Mouse (Mus musculus): ENCODE measurements at regions not wholly inside any gene's neighbourhood (a gene's known extent, or its start where the extent isn't known, plus 50 kb on each side); places are given as distances from the start of the nearest gene placed in this dataset.

- Histone ChIP-seq H3K4me3 (ENCODE audit: low read depth, low read length) (no peak overlapping the region), H3K9me3 (ENCODE audit: control insufficient read depth, low read length) (no peaks in the 10 kb centered on the region), H3K27me3 (ENCODE audit: control insufficient read depth, insufficient read depth, low read length) (no peaks in the 10 kb centered on the region), H3K9ac (ENCODE audit: low read length) (no peak overlapping the region), H3K4me2 (ENCODE audit: low read depth, low read length, severe bottlenecking) (no peak overlapping the region), H3K36me3 (ENCODE audit: control insufficient read depth, insufficient read depth, low read length) (no peaks in the 10 kb centered on the region), H3K27ac (ENCODE audit: low read depth, low read length) (no peak overlapping the region), H3K4me1 (replicated peaks; ENCODE audit: control insufficient read depth, insufficient read depth, low read length) (no peaks in the 10 kb centered on the region)
- DNase-seq (ENCODE audit: low spot score) (no peak), ATAC-seq (replicated peaks; ENCODE audit: low FRiP score) (no peak)
- WGBS = 84% methylated on average over 9 of the region's 9 CpGs
Measured at GRCm38 (mm10) chr7:129810141-129810540, 218.5 kb downstream of the Wdr11 start.

GRCm38 (mm10) chr7:129810565-129810964 lies 218.9 kb downstream of the Wdr11 start:
- ATAC-seq (replicated peaks; ENCODE audit: low FRiP score) = no peak
- Histone ChIP-seq H3K4me1 (replicated peaks; ENCODE audit: control insufficient read depth, insufficient read depth, low read length) (no peaks in the 10 kb centered on the region), H3K4me2 (ENCODE audit: low read depth, low read length, severe bottlenecking) (no peak overlapping the region), H3K27me3 (ENCODE audit: control insufficient read depth, insufficient read depth, low read length) (no peaks in the 10 kb centered on the region), H3K36me3 (ENCODE audit: control insufficient read depth, insufficient read depth, low read length) (no peaks in the 10 kb centered on the region), H3K9me3 (ENCODE audit: control insufficient read depth, low read length) (no peaks in the 10 kb centered on the region), H3K9ac (ENCODE audit: low read length) (no peak overlapping the region), H3K4me3 (ENCODE audit: low read depth, low read length) (no peak overlapping the region), H3K27ac (ENCODE audit: low read depth, low read length) (no peak overlapping the region)
- WGBS = 84% methylated on average over 4 of the region's 4 CpGs
- no peak for DNase-seq (ENCODE audit: low spot score)

- H3K36me3 ChIP-seq (ENCODE audit: control insufficient read depth, insufficient read depth, low read length) = no peaks in the 10 kb centered on the region
- DNase-seq (ENCODE audit: low spot score) = no peak
- H3K9ac ChIP-seq (ENCODE audit: low read length) = no peak overlapping the region
- ATAC-seq (replicated peaks; ENCODE audit: low FRiP score) = no peak
- no peak overlapping the region for H3K27ac ChIP-seq (ENCODE audit: low read depth, low read length)
- 84% methylated on average over 6 of the region's 6 CpGs for WGBS
- no peak overlapping the region for H3K4me3 ChIP-seq (ENCODE audit: low read depth, low read length)
- H3K4me1 ChIP-seq (replicated peaks; ENCODE audit: control insufficient read depth, insufficient read depth, low read length) = no peaks in the 10 kb centered on the region
- no peaks in the 10 kb centered on the region for H3K27me3 ChIP-seq (ENCODE audit: control insufficient read depth, insufficient read depth, low read length)
- H3K4me2 ChIP-seq (ENCODE audit: low read depth, low read length, severe bottlenecking) = no peak overlapping the region
- no peaks in the 10 kb centered on the region for H3K9me3 ChIP-seq (ENCODE audit: control insufficient read depth, low read length)
Measured at GRCm38 (mm10) chr7:129814149-129814860, 222.6 kb downstream of the Wdr11 start.

GRCm38 (mm10) chr7:129818833-129819232 lies 227.2 kb downstream of the Wdr11 start:
- Histone ChIP-seq H3K4me3 (ENCODE audit: low read depth, low read length) (no peak overlapping the region), H3K27ac (ENCODE audit: low read depth, low read length) (no peak overlapping the region), H3K27me3 (ENCODE audit: control insufficient read depth, insufficient read depth, low read length) (no peaks in the 10 kb centered on the region), H3K4me2 (ENCODE audit: low read depth, low read length, severe bottlenecking) (no peak overlapping the region), H3K9me3 (ENCODE audit: control insufficient read depth, low read length) (no peaks in the 10 kb centered on the region), H3K36me3 (ENCODE audit: control insufficient read depth, insufficient read depth, low read length) (no peaks in the 10 kb centered on the region), H3K4me1 (replicated peaks; ENCODE audit: control insufficient read depth, insufficient read depth, low read length) (no peaks in the 10 kb centered on the region), H3K9ac (ENCODE audit: low read length) (no peak overlapping the region)
- 86% methylated on average over 2 of the region's 2 CpGs for WGBS
- ATAC-seq (replicated peaks; ENCODE audit: low FRiP score) = no peak
- no peak for DNase-seq (ENCODE audit: low spot score)

- WGBS = 77% methylated on average over 5 of the region's 5 CpGs
- Histone ChIP-seq H3K4me1 (replicated peaks; ENCODE audit: control insufficient read depth, insufficient read depth, low read length) (no peaks in the 10 kb centered on the region), H3K4me3 (ENCODE audit: low read depth, low read length) (no peak overlapping the region), H3K9ac (ENCODE audit: low read length) (no peak overlapping the region), H3K4me2 (ENCODE audit: low read depth, low read length, severe bottlenecking) (no peak overlapping the region), H3K27ac (ENCODE audit: low read depth, low read length) (no peak overlapping the region), H3K27me3 (ENCODE audit: control insufficient read depth, insufficient read depth, low read length) (no peaks in the 10 kb centered on the region), H3K36me3 (ENCODE audit: control insufficient read depth, insufficient read depth, low read length) (no peaks in the 10 kb centered on the region), H3K9me3 (ENCODE audit: control insufficient read depth, low read length) (no peaks in the 10 kb centered on the region)
- no peak for DNase-seq (ENCODE audit: low spot score)
- ATAC-seq (replicated peaks; ENCODE audit: low FRiP score) = no peak
Measured at GRCm38 (mm10) chr7:129819651-129820050, 228.0 kb downstream of the Wdr11 start.

- WGBS = 91% methylated on average over 1 of the region's 1 CpGs
- H3K4me1 ChIP-seq (replicated peaks; ENCODE audit: control insufficient read depth, insufficient read depth, low read length) = no peaks in the 10 kb centered on the region
Measured at GRCm38 (mm10) chr7:129828970-129829369, 237.3 kb downstream of the Wdr11 start.

GRCm38 (mm10) chr7:129832830-129833229 lies 241.2 kb downstream of the Wdr11 start:
- no peaks in the 10 kb centered on the region for H3K9me3 ChIP-seq (ENCODE audit: control insufficient read depth, low read length)
- H3K27ac ChIP-seq (ENCODE audit: low read depth, low read length) = no peak overlapping the region
- no peak overlapping the region for H3K9ac ChIP-seq (ENCODE audit: low read length)
- no peak overlapping the region for H3K4me2 ChIP-seq (ENCODE audit: low read depth, low read length, severe bottlenecking)
- ATAC-seq (replicated peaks; ENCODE audit: low FRiP score) (no peak), DNase-seq (ENCODE audit: low spot score) (no peak)
- H3K36me3 ChIP-seq (ENCODE audit: control insufficient read depth, insufficient read depth, low read length) = no peaks in the 10 kb centered on the region
- no peaks in the 10 kb centered on the region for H3K4me1 ChIP-seq (replicated peaks; ENCODE audit: control insufficient read depth, insufficient read depth, low read length)
- no peak overlapping the region for H3K4me3 ChIP-seq (ENCODE audit: low read depth, low read length)
- 85% methylated on average over 8 of the region's 8 CpGs for WGBS
- H3K27me3 ChIP-seq (ENCODE audit: control insufficient read depth, insufficient read depth, low read length) = no peaks in the 10 kb centered on the region

More at GRCm38 (mm10) chr7:129828970-129829369, 237.3 kb downstream of the Wdr11 start:
- Histone ChIP-seq H3K27ac (ENCODE audit: low read depth, low read length) (no peak overlapping the region), H3K4me3 (ENCODE audit: low read depth, low read length) (no peak overlapping the region), H3K27me3 (ENCODE audit: control insufficient read depth, insufficient read depth, low read length) (no peaks in the 10 kb centered on the region), H3K4me2 (ENCODE audit: low read depth, low read length, severe bottlenecking) (no peak overlapping the region), H3K9ac (ENCODE audit: low read length) (no peak overlapping the region), H3K36me3 (ENCODE audit: control insufficient read depth, insufficient read depth, low read length) (no peaks in the 10 kb centered on the region), H3K9me3 (ENCODE audit: control insufficient read depth, low read length) (no peaks in the 10 kb centered on the region)
- no peak for ATAC-seq (replicated peaks; ENCODE audit: low FRiP score)
- no peak for DNase-seq (ENCODE audit: low spot score)

- Histone ChIP-seq H3K27ac (ENCODE audit: low read depth, low read length) (no peak overlapping the region), H3K9ac (ENCODE audit: low read length) (no peak overlapping the region), H3K4me3 (ENCODE audit: low read depth, low read length) (no peak overlapping the region), H3K36me3 (ENCODE audit: control insufficient read depth, insufficient read depth, low read length) (no peaks in the 10 kb centered on the region), H3K4me1 (replicated peaks; ENCODE audit: control insufficient read depth, insufficient read depth, low read length) (no peaks in the 10 kb centered on the region; the same call in 1 of the 2 replicates), H3K4me2 (ENCODE audit: low read depth, low read length, severe bottlenecking) (no peak overlapping the region), H3K9me3 (ENCODE audit: control insufficient read depth, low read length) (no peaks in the 10 kb centered on the region), H3K27me3 (ENCODE audit: control insufficient read depth, insufficient read depth, low read length) (peaks cover 5% of the 10 kb centered on the region; the same call in 1 of the 2 replicates)
- DNase-seq (ENCODE audit: low spot score) (peak; percentile 78), ATAC-seq (replicated peaks; ENCODE audit: low FRiP score) (peak; percentile 95)
- 48% methylated on average over 10 of the region's 10 CpGs for WGBS
Measured at GRCm38 (mm10) chr7:129842303-129843122, 250.8 kb downstream of the Wdr11 start.

Measured in forebrain, embryonic 11.5 days (tissue).